Mouse (Mus musculus) right cerebral cortex, postnatal 25 days (tissue): ENCODE results near the gene Gm21292.
"Not testable (repeated sequence)": the region's sequence is repeated elsewhere in the genome, so short reads cannot be mapped to it uniquely, and the experiment has no call there.

ENCODE experiments used
- DNase-seq: peaks from one replicate; pipeline ENCODE4 v3.0.0; 2022

The Gm21292 gene

GRCm38 (mm10) chrY:9133824-9134223 is at the start of gene Gm21292:
Gm21292 (minus strand) TSS chrY:9133924.
- not testable (repeated sequence) for DNase-seq
